Mouse (Mus musculus) liver (tissue): ENCODE measurements around the gene Gda.

Experiments used
- DNase-seq: peaks from one replicate; pipeline ENCODE4 v3.0.0-alpha.2; 2020; ENCODE audit warnings: mixed read lengths

The Gda gene

DNA sequence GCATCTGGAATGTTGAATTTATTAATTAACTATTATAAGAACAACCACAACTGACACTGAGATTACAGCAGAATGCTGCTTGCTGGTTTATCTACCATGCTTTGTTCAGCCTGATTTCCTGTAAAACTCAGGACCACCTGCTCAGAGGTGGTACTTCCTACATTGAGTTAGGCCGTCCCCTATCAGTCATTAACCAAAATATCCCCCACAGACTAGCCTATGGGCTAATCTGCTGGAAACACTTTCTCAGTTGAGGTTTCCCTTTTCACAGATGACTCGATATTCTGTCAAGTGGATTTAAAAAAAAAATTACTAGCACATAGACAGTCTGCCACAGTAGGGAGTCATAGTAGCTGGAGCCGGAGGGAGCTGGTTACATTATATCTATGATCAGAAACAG lies 31.5 kb downstream of the Gda start:
- DNase-seq: no peak

GRCm38 (mm10) chr19:21440841-21441240 lies 32.4 kb downstream of the Gda start:
- DNase-seq: no peak

DNA sequence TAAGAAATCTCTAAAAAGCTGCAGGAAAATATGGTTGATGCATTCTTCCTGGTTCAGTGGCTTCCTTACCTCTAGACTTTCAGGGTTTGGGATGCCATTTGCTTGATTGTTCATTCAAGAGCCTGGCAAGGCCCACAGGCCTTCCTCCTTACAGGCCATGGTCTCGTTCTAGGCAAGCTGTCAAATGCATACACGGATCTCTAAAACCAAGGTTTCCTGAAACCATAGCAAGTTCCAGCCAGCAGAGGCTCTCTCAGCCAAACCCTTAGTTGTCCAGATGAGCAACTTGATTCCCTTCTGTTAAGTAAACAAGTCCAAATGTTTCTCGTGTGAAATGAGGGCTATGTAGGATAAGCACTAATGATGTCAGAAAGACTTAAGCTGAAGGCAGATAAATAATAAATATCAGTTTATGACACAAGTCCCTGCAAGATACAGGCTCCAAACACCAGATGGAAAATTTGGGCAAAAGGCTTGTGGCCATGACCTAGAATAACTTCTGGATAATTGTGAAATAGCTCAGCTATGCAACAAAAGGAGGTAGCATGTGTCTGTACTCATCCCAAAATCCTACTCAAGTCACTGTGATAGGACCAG lies 34.0 kb downstream of the Gda start:
- DNase-seq: no peak

GRCm38 (mm10) chr19:21436566-21436965 lies 36.7 kb downstream of the Gda start:
- DNase-seq: no peak

- DNase-seq: no peak
Measured at GRCm38 (mm10) chr19:21433348-21433747, 39.9 kb downstream of the Gda start.

- DNase-seq: no peak
Measured at GRCm38 (mm10) chr19:21432879-21433278, 40.4 kb downstream of the Gda start.

DNA sequence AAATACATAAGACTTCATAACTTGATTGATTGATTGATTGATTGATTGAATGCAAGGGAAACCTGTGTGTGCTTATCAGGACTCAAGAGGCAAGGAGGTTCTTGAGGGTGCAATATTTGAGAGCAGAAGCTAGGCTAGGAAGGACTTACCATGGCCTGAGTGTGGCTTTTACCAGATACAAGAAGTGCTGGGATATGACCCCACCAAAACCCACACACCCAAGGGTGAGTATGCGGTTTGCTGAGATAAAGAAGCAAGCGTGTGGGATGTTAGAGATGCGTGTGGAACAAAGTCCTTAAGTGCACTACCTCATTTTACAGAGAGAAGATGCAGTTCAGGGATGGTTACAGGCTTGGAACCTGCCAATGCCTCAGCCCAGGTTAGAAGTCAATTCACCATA lies 41.0 kb downstream of the Gda start:
- DNase-seq: no peak

- DNase-seq: no peak
Measured at GRCm38 (mm10) chr19:21425391-21425790, 47.9 kb downstream of the Gda start.

- DNase-seq: no peak
Measured at GRCm38 (mm10) chr19:21423731-21424130, 49.5 kb downstream of the Gda start.

DNA sequence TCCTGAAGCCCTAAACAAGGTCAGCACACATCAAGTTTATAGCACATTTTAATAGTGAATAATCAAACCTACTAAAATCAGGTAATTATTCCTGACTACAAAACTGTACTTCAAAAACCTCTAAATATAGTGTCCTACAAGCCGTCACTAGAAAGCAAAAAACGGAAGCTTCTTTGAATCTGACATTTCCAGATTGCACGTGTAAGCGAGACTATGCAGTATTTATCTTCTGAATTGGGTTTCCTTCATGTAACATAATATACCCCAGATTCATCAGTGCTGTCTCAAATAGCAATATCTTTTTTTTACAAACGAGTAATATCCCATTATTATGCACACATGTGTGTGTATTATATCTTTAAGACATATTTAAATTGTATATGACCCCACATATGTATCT lies 54.8 kb downstream of the Gda start:
- no peak for DNase-seq

DNA sequence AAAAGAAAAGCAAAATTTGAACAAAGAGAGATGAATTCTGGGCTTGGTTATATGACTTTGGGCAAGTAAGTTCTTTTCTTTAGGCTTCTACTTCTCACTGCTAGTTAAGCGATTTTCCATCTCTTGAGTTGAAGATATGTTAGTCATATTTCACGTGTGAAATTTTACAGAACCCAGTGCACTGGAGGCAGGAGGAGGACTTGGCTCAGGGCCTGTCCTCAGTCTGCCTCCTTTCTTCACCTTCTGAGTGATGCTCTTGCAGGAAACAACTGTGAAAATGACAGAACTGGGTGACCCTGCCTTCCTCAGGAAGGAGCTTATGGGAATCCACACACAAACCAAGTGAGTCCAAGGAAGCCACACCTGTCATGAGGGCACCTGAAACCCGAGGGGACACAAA lies 57.9 kb downstream of the Gda start:
- DNase-seq: no peak

GRCm38 (mm10) chr19:21409178-21409577 lies 64.1 kb downstream of the Gda start:
- peak; percentile 5 for DNase-seq

- peak; percentile 13 for DNase-seq
Measured at GRCm38 (mm10) chr19:21407363-21407762, 65.9 kb downstream of the Gda start.

DNA sequence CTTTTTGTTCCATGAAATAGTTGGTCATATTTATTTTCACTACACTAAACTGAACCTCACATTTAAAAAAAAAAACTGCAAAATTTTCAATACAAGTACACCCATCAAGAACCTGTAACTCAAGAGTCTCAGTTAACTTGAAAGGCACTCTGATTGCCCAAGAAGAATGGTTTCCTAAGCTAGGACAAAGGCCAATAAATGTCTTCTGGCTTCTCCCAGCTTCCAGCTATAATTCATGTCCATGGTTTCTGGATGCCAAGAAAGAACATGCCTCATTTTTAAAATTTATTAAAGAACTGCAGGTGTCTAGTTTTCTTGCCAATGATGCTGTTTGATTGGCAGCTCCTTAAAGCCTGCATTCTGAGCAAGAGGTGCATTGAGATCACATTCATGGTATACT lies 75.3 kb downstream of the Gda start:
- no peak for DNase-seq

DNA sequence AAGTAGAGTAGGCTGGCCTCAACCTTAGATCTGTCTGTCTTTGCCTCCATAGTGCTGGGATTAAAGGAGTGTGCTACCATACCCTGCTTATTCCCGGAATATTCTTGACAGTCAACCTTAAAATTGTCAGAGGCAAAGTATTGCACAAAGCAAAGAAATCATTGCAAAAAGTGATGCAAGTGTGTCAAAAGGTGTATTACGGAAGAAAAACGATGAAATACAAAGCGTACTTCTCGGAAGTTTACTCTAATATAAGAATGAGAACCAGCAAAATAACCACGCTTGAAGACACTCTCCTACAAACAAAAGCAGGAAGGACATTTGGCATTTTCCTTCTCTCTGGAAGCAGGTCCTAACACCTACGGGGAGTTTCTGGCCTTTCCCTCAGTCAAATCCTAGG lies 76.9 kb downstream of the Gda start:
- no peak for DNase-seq

DNA sequence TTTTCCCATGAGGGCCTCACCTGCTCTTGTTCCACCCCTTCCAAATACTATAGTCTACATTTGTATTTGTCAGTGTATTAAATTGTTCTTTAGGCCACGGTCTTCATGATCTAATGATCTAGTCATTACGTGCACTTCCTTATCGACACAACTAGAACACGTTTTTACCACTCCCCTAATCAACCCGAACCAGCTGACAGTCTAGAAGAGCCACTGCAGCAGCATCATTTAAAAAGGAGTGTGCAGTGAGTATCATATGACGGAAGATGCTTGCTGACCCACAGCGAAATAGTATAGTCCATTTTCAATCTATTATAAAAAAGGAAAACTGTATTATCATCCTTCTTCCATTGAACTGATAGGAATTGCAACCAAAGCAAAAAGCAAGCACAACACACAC lies 82.3 kb downstream of the Gda start:
- no peak for DNase-seq

- DNase-seq: no peak
Measured at GRCm38 (mm10) chr19:21386842-21387241, 86.4 kb downstream of the Gda start.

DNA sequence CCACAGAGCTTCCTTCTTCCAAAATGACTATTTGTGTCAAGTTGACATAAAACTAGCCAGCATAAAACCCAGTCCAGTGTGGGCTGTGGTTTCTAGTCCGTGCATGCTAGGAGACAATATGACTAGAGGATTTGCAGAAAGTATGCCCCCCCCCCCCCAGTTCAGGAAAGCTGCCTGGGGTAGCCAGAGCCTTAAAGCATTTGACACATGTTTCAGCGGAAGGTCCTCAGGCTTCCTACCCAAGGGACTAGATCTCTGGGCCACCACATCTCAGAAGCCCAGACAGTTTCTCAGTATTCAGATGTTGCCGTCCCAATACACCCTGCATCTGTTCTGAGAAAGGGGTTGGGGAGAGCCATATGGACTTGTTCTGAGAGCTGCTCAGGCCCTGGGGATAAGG lies 89.0 kb downstream of the Gda start:
- DNase-seq: no peak

DNA sequence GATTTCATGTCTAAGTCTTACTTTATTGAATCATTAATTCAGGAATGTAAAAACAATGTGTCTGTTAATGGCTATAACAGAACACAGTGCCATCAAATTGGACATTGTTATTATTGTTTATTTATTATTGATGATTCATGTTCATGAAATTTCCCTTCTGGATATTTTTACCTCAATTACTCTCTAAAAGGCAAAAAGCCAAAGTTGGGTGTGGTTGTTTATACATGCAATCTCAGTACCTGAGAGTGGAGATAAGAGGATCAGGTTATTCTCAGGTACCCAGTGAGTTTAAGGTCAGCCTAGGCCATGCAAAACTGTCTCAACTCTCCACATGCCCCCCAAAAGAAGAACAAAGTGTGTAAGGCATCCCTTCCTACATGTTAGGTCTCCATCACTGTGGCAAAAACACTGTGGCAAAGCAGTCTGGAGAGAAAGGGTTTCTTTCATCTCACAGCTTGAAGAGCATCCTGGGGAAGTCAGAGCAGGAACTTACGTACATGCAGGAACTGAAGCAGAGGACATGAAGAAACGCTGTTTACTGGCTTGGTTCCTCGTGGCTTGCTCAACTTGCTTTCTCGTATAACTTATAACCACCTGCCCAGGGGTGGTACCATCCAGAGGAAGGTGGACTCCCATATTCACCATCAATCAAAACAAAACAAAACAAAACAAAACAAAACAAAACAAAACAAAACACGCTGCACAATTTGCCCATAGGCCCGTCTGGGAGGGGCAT lies 89.6 kb downstream of the Gda start:
- DNase-seq: no peak

DNA sequence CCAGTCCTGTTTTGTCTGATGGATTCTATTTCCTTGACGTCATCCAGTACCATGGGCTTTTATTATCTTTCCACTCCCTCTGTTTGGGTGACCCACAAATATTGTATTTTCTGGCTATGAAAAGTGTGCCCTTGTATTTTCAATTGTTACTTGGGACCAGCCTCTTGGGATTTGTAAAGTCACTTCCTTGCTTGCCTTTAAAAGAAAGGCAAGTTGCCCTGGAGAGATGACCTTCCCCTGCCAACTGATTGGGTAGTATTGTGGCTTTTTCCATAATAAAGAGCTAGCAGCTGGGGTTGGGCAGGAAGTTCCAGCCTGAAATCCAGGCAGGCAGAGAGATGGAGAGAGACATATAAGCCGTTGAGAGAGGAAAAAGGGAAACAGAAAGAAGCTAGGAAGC lies 91.5 kb downstream of the Gda start:
- no peak for DNase-seq

GRCm38 (mm10) chr19:21379195-21379594 lies 94.0 kb downstream of the Gda start:
- DNase-seq: no peak

DNA sequence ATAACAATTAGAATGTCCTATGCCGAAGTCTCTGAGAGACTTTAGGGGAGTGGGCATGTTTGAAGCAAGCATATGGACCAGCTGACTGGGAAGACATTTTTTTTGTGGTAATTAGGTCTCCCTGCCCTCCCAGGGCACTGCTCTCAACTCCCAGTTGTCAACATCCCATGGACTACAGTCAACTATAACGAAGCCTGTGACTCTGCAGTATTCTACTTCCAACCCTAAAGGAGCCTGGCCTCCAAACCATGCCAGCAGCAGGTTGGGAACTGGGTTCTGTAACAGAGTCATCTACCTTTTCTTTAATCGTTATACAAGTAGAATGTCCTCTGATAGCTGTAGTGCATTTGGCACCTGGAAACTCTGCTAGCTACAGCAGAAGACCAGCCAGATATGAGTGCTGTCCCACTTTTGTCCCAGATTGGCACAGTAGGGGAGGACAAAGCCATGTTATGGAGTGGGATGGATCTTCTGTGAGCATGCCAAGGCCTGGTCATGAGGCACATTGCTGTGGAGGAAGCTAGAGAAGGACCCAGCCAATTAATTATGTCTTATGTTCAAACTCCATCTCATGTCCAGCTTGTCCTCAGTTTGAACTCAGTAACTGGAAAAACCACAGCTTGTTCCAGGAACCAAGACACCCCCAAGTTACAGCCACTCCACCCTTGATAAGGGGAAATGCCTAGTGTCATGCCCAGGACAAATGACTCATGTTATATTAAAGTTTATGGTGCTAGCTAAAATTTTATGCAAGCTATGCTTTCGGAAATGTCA lies 96.6 kb downstream of the Gda start:
- no peak for DNase-seq

DNA sequence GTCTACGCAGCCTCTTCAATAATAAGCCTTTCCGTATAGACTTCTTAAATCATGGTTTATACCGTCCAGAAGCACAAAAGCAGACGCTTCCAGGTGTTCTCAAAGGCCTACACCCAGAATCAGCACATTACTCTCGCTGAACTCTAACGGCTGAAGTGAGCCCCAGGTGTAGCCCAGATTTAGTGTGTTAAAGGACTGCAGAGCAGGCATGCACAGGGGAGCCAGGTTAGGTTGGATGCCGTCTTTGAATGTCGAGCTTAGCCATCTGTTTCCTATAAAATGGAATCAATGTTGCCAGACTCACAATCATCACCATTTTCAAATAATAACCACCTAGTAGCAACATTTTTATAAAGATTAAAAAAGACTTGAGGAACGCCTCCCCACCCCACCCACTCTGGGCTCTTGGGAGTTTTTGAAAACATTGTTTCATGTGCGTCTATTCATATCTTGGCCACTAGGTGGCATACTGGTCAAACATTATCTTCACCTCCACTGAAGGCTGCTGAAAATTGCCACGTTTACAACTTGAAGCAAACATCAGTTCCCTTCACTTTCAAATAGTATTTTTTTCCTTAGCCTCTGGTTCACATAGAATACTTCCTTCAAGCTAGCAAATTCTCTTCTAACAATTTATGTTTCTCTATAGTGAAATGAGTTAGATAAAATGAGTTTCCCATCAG lies 100.0 kb downstream of the Gda start:
- DNase-seq: peak; percentile 17
